Mouse (Mus musculus): ENCODE measurements around the gene Hils1.
"Not testable (repeated sequence)": the region's sequence is repeated elsewhere in the genome, so short reads cannot be mapped to it uniquely, and the experiment has no call there.

Hils1 gene

GRCm38 (mm10) chr11:94955103-94955502 is 12.3 kb upstream of the Hils1 start:
- no peak for DNase-seq (ENCODE audit: low read depth)

- DNase-seq (ENCODE audit: low read depth): no peak
These were observed 9.7 kb upstream of the Hils1 start for GRCm38 (mm10) chr11:94957693-94958064.

GRCm38 (mm10) chr11:94958065-94958858 is 9.1 kb upstream of the Hils1 start:
- no peak for DNase-seq (ENCODE audit: low read depth)

GRCm38 (mm10) chr11:94962534-94963101 is 4.8 kb upstream of the Hils1 start:
- DNase-seq (ENCODE audit: low read depth): no peak

- no peak for DNase-seq (ENCODE audit: low read depth)
These were observed 794 bp downstream of the Hils1 start for GRCm38 (mm10) chr11:94968187-94968586.

- DNase-seq (ENCODE audit: low read depth): not testable (repeated sequence)
These were observed 2.3 kb downstream of the Hils1 start for GRCm38 (mm10) chr11:94969709-94970108.

GRCm38 (mm10) chr11:94970210-94970943 is 3.0 kb downstream of the Hils1 start:
- DNase-seq (ENCODE audit: low read depth): peak; percentile 70

- no peak for DNase-seq (ENCODE audit: low read depth)
These were observed 4.7 kb downstream of the Hils1 start for GRCm38 (mm10) chr11:94971895-94972615.

GRCm38 (mm10) chr11:94972887-94973286 is 5.5 kb downstream of the Hils1 start:
- no peak for DNase-seq (ENCODE audit: low read depth)

GRCm38 (mm10) chr11:94973313-94973712 is 5.9 kb downstream of the Hils1 start:
- DNase-seq (ENCODE audit: low read depth): no peak

- no peak for DNase-seq (ENCODE audit: low read depth)
These were observed 7.6 kb downstream of the Hils1 start for GRCm38 (mm10) chr11:94974951-94975350.

- no peak for DNase-seq (ENCODE audit: low read depth)
These were observed 8.8 kb downstream of the Hils1 start, which contains the start of gene Sgca for GRCm38 (mm10) chr11:94976199-94976598. Gene Sgca (minus strand): TSS chr11:94976327.

- DNase-seq (ENCODE audit: low read depth): no peak
These were observed 11.0 kb downstream of the Hils1 start for GRCm38 (mm10) chr11:94978178-94978915.

GRCm38 (mm10) chr11:94978947-94979346 is 11.6 kb downstream of the Hils1 start:
- peak; percentile 97 for DNase-seq (ENCODE audit: low read depth)

- DNase-seq (ENCODE audit: low read depth): no peak
These were observed 12.2 kb downstream of the Hils1 start for GRCm38 (mm10) chr11:94979462-94980179.

- no peak for DNase-seq (ENCODE audit: low read depth)
These were observed 17.7 kb downstream of the Hils1 start for GRCm38 (mm10) chr11:94985140-94985539.

- no peak for DNase-seq (ENCODE audit: low read depth)
These were observed 18.4 kb downstream of the Hils1 start for GRCm38 (mm10) chr11:94985822-94986221.

- DNase-seq (ENCODE audit: low read depth): no peak
These were observed 19.0 kb downstream of the Hils1 start for GRCm38 (mm10) chr11:94986435-94986834.

GRCm38 (mm10) chr11:94987341-94987740 is 19.9 kb downstream of the Hils1 start:
- DNase-seq (ENCODE audit: low read depth): no peak

GRCm38 (mm10) chr11:94987851-94988250 is 20.5 kb downstream of the Hils1 start:
- DNase-seq (ENCODE audit: low read depth): no peak
